Mouse (Mus musculus) R1 (cell line): Measurements from ENCODE around the gene Cela1.

Experiments
- DNase-seq: peaks from one replicate; pipeline ENCODE4 v3.0.0-alpha.2; 2018; ENCODE audit warnings: low read depth, low spot score

Gene Cela1

DNA sequence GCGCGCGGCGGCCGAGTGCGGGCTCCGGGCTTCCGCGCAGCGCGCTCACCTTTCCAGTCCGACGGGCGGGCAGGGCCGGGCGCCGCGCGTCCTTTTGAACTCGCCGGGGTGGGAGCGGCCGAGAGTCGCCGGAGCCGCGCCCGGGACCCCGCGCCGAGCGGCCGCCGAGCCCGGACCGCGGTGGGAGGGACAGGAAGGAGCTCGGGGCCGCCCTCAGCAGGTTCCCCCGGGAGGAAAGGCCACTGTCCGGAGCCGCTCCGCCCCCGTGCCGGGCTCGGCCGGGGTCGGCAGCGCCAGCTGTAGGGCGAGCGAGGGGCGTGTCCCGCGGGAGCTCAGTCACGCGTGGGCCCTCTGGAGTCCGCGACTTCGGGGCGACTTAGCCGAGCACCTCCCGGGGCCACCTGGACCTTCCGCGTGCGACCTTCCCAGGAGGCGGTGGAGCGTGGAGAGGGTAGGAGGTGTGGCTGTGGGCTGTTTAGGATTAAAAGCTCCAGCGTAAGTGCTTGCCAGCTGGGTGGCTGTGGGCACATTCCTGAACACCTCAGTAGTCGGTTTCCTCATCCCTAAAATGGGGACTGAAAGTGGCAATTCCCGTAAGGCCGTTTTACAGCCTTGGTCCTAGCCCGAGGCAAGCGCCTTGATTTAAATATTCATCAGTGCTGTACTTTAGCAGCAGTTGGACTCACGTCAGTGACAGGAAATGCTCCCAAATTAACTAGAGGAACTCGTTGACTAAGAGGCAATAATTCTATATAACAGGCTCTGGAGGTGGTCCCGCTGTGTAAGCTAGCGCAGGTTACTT lies 50.8 kb downstream of the Cela1 start, which contains the start of gene Smagp:
Gene Smagp, minus strand, starts transcription at position 241 of the 802 bp plus-strand sequence.
- peak; percentile 81 for DNase-seq

DNA sequence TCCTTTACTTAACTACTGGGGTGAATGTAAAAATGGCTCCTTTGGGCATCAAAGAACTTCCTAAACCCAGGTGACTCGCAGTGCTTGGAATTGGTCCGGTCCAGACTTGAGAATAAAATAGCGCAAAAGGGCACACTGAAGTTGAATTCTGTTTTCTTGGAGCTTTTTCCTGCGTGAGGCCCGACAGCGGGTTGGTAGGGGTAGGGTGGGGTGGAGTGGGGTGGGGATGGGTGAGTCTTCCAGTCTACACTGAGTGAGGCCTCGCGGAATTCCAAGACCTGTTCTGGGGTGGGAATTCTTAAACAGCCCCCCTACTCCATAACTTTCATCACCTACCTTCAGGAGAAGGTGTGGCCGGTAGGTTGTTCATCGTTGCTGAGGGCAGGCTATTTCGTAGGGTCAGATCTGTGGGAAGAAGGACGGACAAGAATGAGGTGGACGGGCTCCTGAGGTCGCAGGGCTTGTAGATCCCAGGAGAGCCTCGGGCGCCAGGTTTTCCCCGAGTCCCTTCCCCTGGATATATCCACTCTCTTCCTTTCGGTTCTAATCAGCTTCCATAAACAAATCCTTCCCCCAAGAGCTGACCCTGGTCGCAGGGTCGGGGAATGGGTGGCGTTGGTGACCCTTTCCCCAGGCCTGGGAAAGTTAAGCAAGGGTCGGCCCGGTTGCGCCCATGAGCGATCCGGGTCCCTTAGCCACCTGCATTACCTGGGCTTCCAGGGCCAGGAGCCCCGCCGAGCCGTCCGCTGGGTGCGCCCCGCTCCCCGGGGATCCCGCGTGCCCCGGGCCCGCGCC lies 51.7 kb downstream of the Cela1 start:
- no peak for DNase-seq

DNA sequence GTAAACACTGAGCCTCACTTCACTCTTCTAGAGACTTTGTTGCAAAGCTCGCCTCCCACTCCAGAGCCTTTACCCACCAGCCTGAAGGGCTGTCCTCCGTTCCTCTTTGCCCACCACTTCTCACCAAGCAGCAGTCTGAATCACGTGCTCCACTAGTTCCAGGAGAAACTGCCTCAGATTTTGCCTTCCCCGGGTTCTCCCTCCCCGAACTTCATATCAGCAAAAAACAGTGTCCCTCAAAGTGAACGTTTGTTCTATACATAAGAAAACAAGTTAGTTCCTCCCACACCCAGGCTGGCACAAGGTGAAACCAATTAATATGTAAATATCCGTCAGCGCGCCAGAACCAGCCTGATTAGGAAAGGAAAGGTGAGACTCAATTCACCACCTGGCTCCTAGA lies 52.5 kb downstream of the Cela1 start:
- peak; percentile 60 for DNase-seq

DNA sequence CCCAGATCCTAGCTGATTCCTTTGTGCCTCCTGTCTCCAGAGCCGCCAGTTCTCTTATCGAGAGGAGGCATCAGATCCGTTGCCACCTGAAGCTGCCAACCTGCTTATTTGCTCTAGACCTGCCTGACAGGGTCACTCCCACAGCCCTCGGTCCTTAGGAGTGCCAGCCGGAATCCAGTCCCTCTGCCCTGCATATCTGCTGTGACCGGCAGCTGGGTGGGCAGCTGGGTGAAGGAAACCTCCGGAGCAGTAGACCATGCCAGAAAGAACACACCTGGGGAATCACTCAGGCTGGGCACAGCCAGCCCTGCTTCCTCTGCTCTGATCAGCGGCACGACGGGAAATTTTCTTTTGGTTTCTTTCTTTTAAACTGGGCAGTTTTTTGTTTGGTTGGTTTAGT lies 54.4 kb downstream of the Cela1 start:
- DNase-seq, result no peak

DNA sequence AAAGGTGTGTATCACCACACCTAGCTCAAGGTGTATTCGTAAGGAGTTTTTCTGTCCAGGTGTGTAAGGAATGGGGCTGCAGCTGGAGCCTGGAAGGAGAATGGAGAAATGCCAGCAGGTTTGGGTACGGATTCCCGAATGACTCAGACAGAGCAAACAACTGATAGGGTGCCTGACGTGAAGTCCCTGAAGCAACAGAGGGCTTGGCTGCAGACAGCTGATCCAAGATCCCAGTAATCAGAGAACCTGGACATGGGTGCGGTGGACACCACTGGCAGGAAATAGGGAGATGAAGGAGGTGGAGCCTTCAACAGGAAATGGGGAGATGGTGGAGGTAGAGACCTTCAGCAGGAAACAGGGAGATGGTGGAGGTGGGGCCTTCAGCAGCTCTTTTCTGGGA lies 55.4 kb downstream of the Cela1 start:
- DNase-seq, result no peak

DNA sequence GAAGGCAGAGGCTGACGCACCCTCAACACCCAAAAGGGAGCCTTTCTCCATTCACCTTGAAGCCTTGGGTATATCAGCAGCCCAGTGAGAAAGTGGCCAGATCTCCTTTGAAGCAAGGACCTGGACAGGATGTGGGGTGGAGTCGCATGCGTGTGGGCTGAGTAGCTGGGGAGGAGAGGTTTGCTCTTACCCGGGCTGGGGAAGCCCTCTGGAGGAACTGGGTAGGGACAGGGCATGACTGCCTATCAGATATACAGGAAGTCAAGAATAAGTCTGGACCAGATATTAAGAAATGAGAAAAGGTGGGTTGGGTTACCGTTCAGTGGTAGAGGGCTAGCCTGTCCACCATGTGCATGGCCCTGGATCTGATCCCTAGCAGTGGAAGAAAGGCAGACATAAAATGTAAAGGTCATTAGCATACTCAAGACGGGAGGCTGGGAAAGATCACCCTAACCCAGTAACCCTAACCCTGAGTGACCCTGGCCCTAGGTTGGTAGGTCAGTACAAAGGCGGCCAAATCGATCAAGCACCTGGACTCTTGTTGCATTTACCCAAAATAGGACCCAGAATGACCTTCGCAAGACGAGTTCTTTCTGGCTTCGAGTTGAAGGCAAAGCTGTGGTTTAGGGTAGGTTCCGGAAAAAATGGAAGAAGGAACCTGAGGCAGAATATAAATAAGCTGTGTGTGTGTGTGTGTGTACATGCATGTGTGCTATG lies 56.1 kb downstream of the Cela1 start:
- DNase-seq, result no peak

DNA sequence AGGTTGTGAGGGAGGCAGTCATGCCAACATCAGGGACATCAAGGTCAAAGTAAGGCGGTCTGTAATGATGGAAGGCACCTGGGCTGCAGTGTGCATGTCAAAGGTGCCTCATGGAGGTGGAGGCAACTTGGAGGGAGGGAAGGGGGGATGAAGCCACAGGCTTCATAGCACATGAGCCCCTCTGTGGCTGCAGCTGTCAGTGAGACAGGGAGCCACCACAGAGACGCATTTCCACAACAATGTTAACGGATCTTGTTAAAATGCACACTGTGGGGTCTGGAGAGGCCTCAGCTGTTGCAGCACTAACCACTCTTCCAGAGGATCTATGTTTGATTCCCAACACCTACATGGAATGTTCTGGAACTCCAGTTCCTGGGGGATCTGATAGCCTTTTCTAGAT lies 57.6 kb downstream of the Cela1 start:
- DNase-seq, result peak; percentile 78

DNA sequence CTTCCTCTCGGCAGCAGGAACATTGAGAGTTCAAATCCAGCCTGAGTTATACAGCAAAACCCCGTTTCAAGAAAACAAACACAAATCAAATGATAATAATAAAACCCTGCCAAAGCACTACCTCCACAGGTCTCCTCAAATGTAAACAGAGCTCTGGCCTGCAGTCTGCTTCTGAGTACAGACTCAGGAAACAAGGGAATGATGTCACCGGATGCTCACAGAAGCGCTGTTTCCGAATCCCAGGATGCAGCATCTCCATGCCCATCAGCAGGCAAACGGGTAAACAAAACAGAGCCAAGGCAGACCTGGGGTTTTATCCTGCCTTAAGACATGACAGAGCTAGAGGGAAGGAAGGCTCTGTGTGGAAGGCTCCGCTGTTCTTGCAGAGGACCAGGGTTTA lies 58.9 kb downstream of the Cela1 start:
- DNase-seq, result peak; percentile 72

DNA sequence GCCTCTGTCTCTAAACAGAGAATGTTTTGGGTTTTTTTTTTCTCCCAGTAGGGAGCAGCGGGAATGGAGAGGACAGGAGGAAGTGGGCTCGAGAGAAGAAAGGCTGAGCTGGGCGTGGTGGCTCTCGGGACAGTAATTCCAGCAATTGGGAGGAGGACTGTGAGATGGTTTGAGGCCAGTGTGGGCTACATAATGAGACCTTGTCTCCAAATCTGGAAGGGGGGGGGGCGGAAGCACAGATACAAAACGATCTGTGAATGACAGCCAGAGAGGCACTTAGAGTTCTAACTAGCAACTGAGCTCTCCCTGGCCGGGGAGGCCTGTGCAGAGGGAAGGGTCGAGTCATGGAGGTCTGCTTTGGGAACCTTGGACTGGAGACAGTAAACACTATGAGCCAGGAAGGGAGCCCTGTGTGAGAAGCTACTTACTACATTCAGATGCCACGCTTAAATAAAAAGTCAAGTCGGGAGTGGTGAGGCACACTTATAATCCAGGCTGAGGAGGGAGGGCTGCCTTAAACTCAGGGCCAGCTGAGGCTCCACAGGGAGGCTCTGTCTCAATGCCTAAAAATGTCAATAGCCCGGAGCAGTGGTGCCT lies 59.8 kb downstream of the Cela1 start:
- DNase-seq, result peak; percentile 94

DNA sequence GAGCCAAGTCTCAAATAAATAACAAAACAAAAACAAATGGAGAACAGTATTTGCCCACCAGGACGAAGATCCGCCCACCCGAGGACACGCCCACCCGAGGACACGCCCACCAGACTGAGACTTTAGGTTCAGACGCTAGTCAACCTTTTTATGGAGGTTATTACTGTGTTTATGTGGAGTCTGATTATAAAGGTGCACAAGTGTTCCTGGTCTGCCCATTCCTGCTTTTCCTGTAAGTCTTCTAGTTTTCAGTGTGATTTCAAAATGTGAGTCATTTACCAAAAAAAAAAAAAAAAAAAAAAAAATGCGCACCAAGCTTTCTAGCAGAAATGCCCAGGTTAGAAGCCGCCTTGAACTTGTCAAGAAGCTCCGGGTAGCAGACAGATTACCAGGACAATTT lies 60.4 kb downstream of the Cela1 start:
- peak; percentile 82 for DNase-seq

DNA sequence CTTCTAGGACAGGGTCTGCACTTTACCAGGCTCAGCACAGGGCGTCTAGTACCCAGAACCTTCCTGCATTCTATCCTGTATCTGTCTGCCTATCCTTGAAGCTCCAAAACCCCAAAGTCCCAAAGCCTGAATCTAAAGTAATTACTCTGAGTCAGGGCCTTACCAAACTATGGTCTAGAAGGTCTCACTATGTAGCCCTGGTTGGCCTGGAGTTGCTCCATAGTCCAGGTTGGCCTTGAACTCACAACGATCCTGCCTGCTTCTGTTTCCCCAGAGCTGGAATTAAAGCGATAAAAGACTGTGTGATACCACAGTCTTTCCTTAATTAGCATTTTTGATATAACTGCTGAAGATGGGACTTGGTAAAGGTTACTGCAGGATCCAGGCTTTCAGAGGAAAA lies 63.3 kb downstream of the Cela1 start:
- peak; percentile 55 for DNase-seq
